Mouse (Mus musculus) kidney, embryonic 15.5 days (tissue): ENCODE results near the gene Gm11084. TPM values are rescaled to one million over a fixed set of nuclear protein-coding genes. Genes with fewer than 3 reads are reported as not detected.
"Not testable (repeated sequence)": the region's sequence is repeated elsewhere in the genome, so short reads cannot be mapped to it uniquely, and the experiment has no call there.

Experiments
- ATAC-seq: fragments of 200-750 bp; cut with Nextera tagmentation; replicated peaks from 2 replicates; pipeline ENCODE4 v1.8.0; 2017; ENCODE audit warnings: moderate TSS enrichment; ENCODE audit not compliant: low FRiP score
- H3K27ac ChIP-seq: fragments of 300-500 bp; sonication (generic); 2 replicates; pipeline ENCODE4 v1.5.1; 2015; ENCODE audit warnings: mild to moderate bottlenecking, inconsistent platforms
- H3K27me3 ChIP-seq: fragments of 300-500 bp; sonication (generic); 2 replicates; pipeline ENCODE4 v1.6.1; 2015; ENCODE audit warnings: inconsistent platforms
- H3K36me3 ChIP-seq: fragments of 300-500 bp; sonication (generic); 2 replicates; pipeline ENCODE4 v1.6.1; 2015; ENCODE audit warnings: inconsistent platforms
- H3K4me1 ChIP-seq: fragments of 300-500 bp; sonication (generic); 2 replicates; pipeline ENCODE4 v1.6.1; 2015; ENCODE audit warnings: inconsistent platforms
- H3K4me2 ChIP-seq: fragments of 300-500 bp; sonication (generic); 2 replicates; pipeline ENCODE4 v1.6.1; 2015; ENCODE audit warnings: moderate library complexity, mild to moderate bottlenecking, inconsistent platforms
- H3K4me3 ChIP-seq: fragments of 300-500 bp; sonication (generic); replicated peaks from 2 replicates; pipeline ENCODE4 v1.5.1; 2015; ENCODE audit warnings: mild to moderate bottlenecking, inconsistent platforms
- H3K9ac ChIP-seq: fragments of 300-500 bp; sonication (generic); 2 replicates; pipeline ENCODE4 v1.6.1; 2015; ENCODE audit warnings: mild to moderate bottlenecking, inconsistent platforms
- H3K9me3 ChIP-seq: fragments of 300-500 bp; sonication (generic); replicated peaks from 2 replicates; pipeline ENCODE4 v1.6.1; 2016; ENCODE audit warnings: inconsistent platforms
- WGBS: fragments of 180-500 bp; shearing (Covaris S2); methylation state at CpG from one replicate; pipeline ENCODE4 v1.1.7; 2015; ENCODE audit warnings: mixed read lengths; 5-methylcytosine and 5-hydroxymethylcytosine counted together
- polyA plus RNA-seq: library from polyadenylated mRNA; unstranded; fragments of >200 nt; fragmentation: Nextera tagmentation; extraction: Ambion mirVana; gene quantifications from 2 replicates; pipeline ENCODE4 v1.2.1, GENCODE M21; 2015

The Gm11084 gene
- not detected in 2 replicates for polyA plus RNA-seq

- 93% methylated on average over 5 of the region's 5 CpGs for WGBS
- ATAC-seq: no peak
These were observed at the start of gene Gm11084 for GRCm38 (mm10) chr2:72986616-72987015. Gm11084 (minus strand) TSS chr2:72986716.

DNA sequence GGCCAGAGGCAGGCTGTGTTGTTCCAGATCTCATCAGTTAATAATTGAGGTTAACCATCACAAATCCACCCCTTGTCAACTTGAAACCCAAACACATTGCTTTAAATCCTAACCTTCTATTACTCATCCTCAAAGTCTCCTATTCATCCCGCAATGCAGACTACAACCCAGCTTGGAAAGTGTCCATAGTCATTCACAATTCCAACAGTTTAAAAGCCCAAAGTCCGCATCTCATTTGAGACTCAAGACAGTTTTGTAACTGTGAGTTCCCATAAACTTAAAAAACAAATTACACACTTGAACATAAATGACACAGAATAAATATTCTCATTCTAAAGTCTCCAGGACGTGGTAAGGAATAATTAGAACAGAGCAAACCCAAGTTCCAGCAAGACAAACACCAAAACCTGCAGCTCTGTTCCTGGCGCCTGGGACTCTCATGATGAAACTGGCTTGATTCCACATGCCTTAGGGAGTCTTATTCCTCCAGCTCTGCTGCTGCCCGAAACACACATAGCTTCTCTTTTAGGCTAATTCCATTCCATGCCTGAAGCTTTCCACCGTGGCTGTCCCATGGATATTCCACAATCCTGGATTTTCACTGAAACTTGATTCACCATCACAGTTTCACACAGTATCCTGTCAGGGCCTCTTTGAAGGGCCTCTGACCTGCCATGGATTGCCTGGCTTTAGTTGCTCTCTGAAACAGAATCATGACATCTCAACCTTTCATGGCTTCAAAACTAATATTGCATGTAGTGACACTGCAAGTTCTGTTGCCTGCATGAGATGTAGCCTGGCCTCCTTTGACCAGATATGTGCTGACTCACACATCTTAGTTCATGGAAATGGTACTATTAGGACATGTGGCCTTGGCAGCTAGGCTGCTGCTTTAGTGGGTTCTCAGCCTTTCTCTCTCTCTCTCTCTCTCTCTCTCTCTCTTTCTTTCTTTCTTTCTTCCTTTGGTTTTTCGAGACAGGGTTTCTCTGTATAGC is 44.8 kb upstream of the Gm11084 start:
- H3K27ac ChIP-seq: no peak overlapping the region
- H3K4me3 ChIP-seq: no peak overlapping the region
- 85% methylated on average over 7 of the region's 7 CpGs for WGBS
- no peaks in the 10 kb centered on the region for H3K27me3 ChIP-seq
- no peaks in the 10 kb centered on the region for H3K4me1 ChIP-seq
- H3K36me3 ChIP-seq: no peaks in the 10 kb centered on the region
- H3K4me2 ChIP-seq: no peak overlapping the region
- ATAC-seq: no peak
- no peaks in the 10 kb centered on the region for H3K9me3 ChIP-seq
- no peak overlapping the region for H3K9ac ChIP-seq

More at GRCm38 (mm10) chr2:72986616-72987015, at the start of gene Gm11084:
- Histone ChIP-seq H3K4me2 (no peak within 1 kb of the TSS), H3K4me1 (peaks cover 5% of the 10 kb centered on the region; the same call in 1 of the 2 replicates), H3K27me3 (no peaks in the 10 kb centered on the region), H3K9me3 (peaks cover 7% of the 10 kb centered on the region), H3K9ac (no peak within 1 kb of the TSS), H3K27ac (no peak within 1 kb of the TSS), H3K4me3 (no peak within 1 kb of the TSS), H3K36me3 (peaks cover 12% of the 10 kb centered on the region)

- Histone ChIP-seq H3K9ac (no peak overlapping the region), H3K27ac (no peak overlapping the region), H3K27me3 (no peaks in the 10 kb centered on the region), H3K9me3 (no peaks in the 10 kb centered on the region), H3K4me3 (no peak overlapping the region), H3K4me1 (no peaks in the 10 kb centered on the region), H3K4me2 (no peak overlapping the region), H3K36me3 (no peaks in the 10 kb centered on the region)
- WGBS: 92% methylated on average over 3 of the region's 3 CpGs
- ATAC-seq: no peak
These were observed 43.3 kb upstream of the Gm11084 start for GRCm38 (mm10) chr2:73029846-73030245.

- H3K27me3 ChIP-seq: no peaks in the 10 kb centered on the region
- 82% methylated on average over 3 of the region's 3 CpGs for WGBS
- H3K4me2 ChIP-seq: no peak overlapping the region
- no peaks in the 10 kb centered on the region for H3K4me1 ChIP-seq
- ATAC-seq: no peak
- H3K4me3 ChIP-seq: no peak overlapping the region
- H3K9ac ChIP-seq: no peak overlapping the region
- H3K27ac ChIP-seq: no peak overlapping the region
- H3K36me3 ChIP-seq: no peaks in the 10 kb centered on the region
- no peaks in the 10 kb centered on the region for H3K9me3 ChIP-seq
These were observed 41.5 kb upstream of the Gm11084 start for GRCm38 (mm10) chr2:73028019-73028418.

DNA sequence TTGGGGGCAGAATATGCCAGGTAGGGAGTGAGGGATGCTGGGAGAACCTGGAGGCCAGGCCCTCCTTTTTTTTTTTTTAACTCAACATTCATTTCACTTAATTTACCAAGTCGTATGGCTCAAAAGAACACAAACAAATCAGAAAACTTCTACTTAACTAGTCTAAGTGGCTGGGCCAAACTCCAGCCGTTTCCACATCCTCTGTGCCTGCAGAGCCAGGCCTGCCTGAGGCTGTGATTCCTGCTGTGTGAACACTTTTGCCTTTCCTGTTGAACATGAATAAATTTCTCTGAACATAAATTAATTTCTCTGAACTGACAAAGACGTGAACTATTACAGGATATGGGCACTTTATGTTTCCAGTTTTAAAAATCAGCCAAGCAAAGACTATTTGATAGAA is 40.6 kb upstream of the Gm11084 start:
- Histone ChIP-seq H3K4me3 (no peak overlapping the region), H3K9me3 (no peaks in the 10 kb centered on the region), H3K9ac (no peak overlapping the region), H3K4me2 (no peak overlapping the region), H3K4me1 (no peaks in the 10 kb centered on the region), H3K27me3 (no peaks in the 10 kb centered on the region), H3K27ac (no peak overlapping the region), H3K36me3 (no peaks in the 10 kb centered on the region)
- ATAC-seq: no peak
- 42% methylated on average over 3 of the region's 3 CpGs for WGBS

GRCm38 (mm10) chr2:73023803-73024202 is 37.3 kb upstream of the Gm11084 start:
- H3K9me3 ChIP-seq: no peaks in the 10 kb centered on the region
- ATAC-seq: peak; percentile 58; the same call in 1 of the 2 replicates

DNA sequence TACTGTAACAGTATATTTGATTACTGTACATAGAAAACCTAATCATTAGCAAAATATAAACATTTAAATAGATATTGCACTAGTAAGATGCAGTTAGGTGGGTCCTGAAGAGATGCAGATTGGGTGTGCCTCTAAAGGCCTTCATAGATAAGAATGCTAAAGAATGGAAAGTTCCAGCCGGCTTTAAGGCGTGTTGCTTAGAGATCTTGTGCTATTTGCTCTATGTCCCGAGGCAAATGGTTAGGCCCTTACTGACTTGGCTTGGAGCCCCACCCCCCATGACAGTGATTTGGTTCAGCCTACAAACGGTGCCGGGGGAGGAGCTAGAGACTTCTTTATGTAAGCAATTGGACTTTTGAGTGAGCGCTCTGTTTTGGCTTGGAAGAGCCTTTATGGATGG is 34.5 kb upstream of the Gm11084 start:
- Histone ChIP-seq H3K4me2 (no peak overlapping the region), H3K4me3 (no peak overlapping the region), H3K9me3 (no peaks in the 10 kb centered on the region), H3K27ac (no peak overlapping the region), H3K36me3 (no peaks in the 10 kb centered on the region), H3K27me3 (no peaks in the 10 kb centered on the region), H3K9ac (no peak overlapping the region), H3K4me1 (no peaks in the 10 kb centered on the region)
- 75% methylated on average over 6 of the region's 6 CpGs for WGBS
- ATAC-seq: no peak

More at GRCm38 (mm10) chr2:73023803-73024202, 37.3 kb upstream of the Gm11084 start:
- no peak overlapping the region for H3K27ac ChIP-seq
- H3K9ac ChIP-seq: no peak overlapping the region
- H3K4me1 ChIP-seq: no peaks in the 10 kb centered on the region
- no peak overlapping the region for H3K4me3 ChIP-seq
- no peaks in the 10 kb centered on the region for H3K27me3 ChIP-seq
- no peaks in the 10 kb centered on the region for H3K36me3 ChIP-seq
- no peak overlapping the region for H3K4me2 ChIP-seq
- 45% methylated on average over 6 of the region's 6 CpGs for WGBS

DNA sequence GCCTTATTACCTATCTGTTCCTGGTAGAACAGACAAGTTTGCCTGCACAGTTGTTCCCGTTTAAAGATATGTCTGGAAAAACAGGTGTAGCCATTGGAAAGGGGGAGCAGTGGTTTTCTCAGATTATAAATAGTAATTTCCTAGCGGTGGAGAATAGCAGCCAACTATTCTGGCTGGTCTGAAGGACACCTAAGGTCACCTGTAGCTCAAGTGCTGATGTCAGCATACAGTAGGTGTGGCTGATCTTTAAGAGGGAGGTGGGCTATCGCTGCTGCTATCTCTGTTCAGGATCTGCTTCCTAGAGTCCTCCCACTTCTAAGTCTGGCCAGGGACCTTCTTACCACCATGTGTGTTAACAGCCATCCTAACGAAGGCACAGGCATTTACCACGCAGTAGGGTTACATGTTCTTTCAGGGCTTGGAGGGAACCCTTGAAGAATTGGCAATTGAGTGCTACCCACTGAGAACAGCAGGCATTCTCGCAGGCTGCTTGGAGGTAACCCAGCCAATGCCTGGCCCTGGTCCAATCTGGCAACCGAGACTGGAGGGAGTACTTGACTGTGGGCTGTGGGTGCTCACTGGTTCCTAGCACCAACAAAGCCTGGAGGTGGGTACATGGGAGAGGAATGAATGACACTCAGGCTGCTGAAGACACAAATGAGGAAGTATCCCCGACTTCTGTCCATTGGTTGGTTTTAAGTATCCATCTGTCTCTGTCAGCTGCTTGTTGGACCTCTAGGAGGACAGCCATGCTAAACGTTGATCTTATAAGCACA is 33.0 kb upstream of the Gm11084 start:
- no peak overlapping the region for H3K4me2 ChIP-seq
- H3K27me3 ChIP-seq: no peaks in the 10 kb centered on the region
- no peak overlapping the region for H3K9ac ChIP-seq
- no peaks in the 10 kb centered on the region for H3K36me3 ChIP-seq
- H3K4me1 ChIP-seq: no peaks in the 10 kb centered on the region
- H3K9me3 ChIP-seq: no peaks in the 10 kb centered on the region
- H3K27ac ChIP-seq: no peak overlapping the region
- 74% methylated on average over 9 of the region's 9 CpGs for WGBS
- ATAC-seq: no peak
- H3K4me3 ChIP-seq: no peak overlapping the region

DNA sequence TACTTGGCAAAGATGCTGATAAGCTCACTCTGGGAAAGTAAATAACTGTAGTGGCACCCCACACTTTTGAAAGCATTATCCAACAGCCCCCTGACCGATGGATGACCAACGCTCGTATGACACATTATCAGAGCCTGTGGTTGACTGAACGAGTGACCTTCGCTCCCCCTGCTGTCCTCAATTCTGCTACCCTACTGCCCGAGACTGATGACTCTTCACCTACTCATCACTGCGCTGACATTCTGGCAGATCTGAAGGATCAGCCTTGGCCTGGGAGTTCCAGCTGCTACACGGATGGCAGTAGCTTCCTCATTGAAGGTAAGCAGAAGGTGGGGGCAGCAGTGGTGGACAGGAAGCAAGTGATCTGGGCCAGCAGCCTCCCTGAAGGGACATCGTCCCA is 27.5 kb upstream of the Gm11084 start:
- 82% methylated on average over 9 of the region's 9 CpGs for WGBS

DNA sequence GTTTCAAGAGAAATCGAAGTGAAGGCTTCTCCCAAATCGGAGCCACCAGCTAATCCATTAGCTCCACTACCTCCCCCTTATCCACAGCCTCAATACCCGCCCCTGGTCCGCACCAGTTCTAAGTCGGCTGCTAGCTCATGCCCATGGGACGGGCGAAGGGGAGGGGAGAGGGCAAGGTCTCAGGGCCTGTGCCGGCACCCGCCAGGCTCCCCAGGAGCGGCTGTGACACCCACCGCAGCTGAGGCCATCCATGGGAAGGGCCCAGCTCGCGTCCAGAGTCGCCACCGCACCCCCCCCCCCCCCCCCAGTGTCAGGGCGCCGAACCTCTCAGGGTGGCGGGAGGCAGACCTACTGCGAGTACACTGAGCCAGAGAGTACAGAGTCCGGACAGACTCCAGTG is 26.1 kb upstream of the Gm11084 start:
- Histone ChIP-seq H3K27me3 (no peaks in the 10 kb centered on the region), H3K9ac (no peak overlapping the region), H3K36me3 (no peaks in the 10 kb centered on the region), H3K9me3 (peaks cover 13% of the 10 kb centered on the region), H3K27ac (no peak overlapping the region), H3K4me2 (no peak overlapping the region), H3K4me3 (no peak overlapping the region), H3K4me1 (no peaks in the 10 kb centered on the region)
- WGBS: 78% methylated on average over 20 of the region's 20 CpGs
- ATAC-seq: no peak

More for the DNA sequence above, 27.5 kb upstream of the Gm11084 start:
- H3K36me3 ChIP-seq, H3K27ac ChIP-seq, H3K4me2 ChIP-seq, H3K27me3 ChIP-seq, H3K4me3 ChIP-seq, ATAC-seq, H3K9ac ChIP-seq, H3K4me1 ChIP-seq: not testable (repeated sequence)
- peaks cover 13% of the 10 kb centered on the region for H3K9me3 ChIP-seq

DNA sequence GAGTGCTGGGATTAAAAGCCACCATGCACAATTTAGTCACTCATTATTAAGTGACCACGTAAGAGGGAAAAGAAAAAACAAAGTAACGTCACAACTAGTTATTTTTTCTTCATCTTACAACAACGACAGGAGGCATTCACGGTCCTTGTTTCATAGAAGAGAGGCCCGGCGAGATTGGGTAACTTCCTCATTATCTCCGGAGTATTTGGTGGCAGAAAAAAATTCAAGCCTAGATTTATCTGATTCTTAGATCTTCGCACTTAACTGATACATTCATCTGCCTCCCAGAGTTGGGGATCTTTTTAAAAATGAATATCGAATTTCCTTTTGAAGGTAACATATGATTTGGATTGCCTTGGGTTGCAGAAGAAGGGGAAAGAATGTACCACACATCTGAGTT is 21.0 kb upstream of the Gm11084 start:
- Histone ChIP-seq H3K9ac (no peak overlapping the region), H3K27ac (no peak overlapping the region), H3K27me3 (no peaks in the 10 kb centered on the region), H3K4me1 (peaks cover 27% of the 10 kb centered on the region), H3K36me3 (no peaks in the 10 kb centered on the region), H3K4me3 (no peak overlapping the region), H3K4me2 (no peak overlapping the region), H3K9me3 (peaks cover 13% of the 10 kb centered on the region)
- no peak for ATAC-seq
- 90% methylated on average over 9 of the region's 9 CpGs for WGBS
